Mouse (Mus musculus) hindbrain, postnatal 0 days (tissue): Measurements from ENCODE around the gene Exosc5. TPM values are rescaled to one million over a fixed set of nuclear protein-coding genes. Genes with fewer than 3 reads are reported as not detected.

Experiments
- ATAC-seq: fragments of 200-750 bp; cut with Nextera tagmentation; 2 replicates; pipeline ENCODE4 v1.8.0; 2017; ENCODE audit warnings: mild to moderate bottlenecking, moderate TSS enrichment, moderate library complexity
- DNase-seq: peaks from one replicate; pipeline ENCODE4 v3.0.0-alpha.2; 2015; ENCODE audit warnings: low spot score
- H3K27ac ChIP-seq: fragments of 300-500 bp; sonication (generic); 2 replicates; pipeline ENCODE4 v1.5.1; 2014; ENCODE audit warnings: mild to moderate bottlenecking
- H3K27me3 ChIP-seq: fragments of 300-500 bp; sonication (generic); 2 replicates; pipeline ENCODE4 v1.6.1; 2014; ENCODE audit warnings: low read length, mixed read lengths; ENCODE audit not compliant: insufficient read depth
- H3K36me3 ChIP-seq: fragments of 300-500 bp; sonication (generic); 2 replicates; pipeline ENCODE4 v1.6.1; 2014; ENCODE audit warnings: low read length, mixed read lengths; ENCODE audit not compliant: insufficient read depth
- H3K4me1 ChIP-seq: fragments of 300-500 bp; sonication (generic); 2 replicates; pipeline ENCODE4 v1.6.1; 2014; ENCODE audit warnings: antibody characterized with exemption, low read length, mixed read lengths; ENCODE audit not compliant: insufficient read depth
- H3K4me2 ChIP-seq: fragments of 300-500 bp; sonication (generic); 2 replicates; pipeline ENCODE4 v1.6.1; 2014; ENCODE audit warnings: low read depth, mild to moderate bottlenecking, low read length, moderate library complexity, mixed read lengths
- H3K4me3 ChIP-seq: fragments of 300-500 bp; sonication (generic); 2 replicates; pipeline ENCODE4 v1.5.1; 2014; ENCODE audit warnings: low read length
- H3K9ac ChIP-seq: fragments of 300-500 bp; sonication (generic); replicated peaks from 2 replicates; pipeline ENCODE4 v1.6.1; 2014; ENCODE audit warnings: mild to moderate bottlenecking, low read length, moderate library complexity, mixed read lengths
- H3K9me3 ChIP-seq: fragments of 300-500 bp; sonication (generic); 2 replicates; pipeline ENCODE4 v1.6.1; 2016; ENCODE audit warnings: low read length, mixed read lengths
- CTCF ChIP-seq: IDR thresholded peaks from 2 replicates; pipeline ENCODE4 v1.5.1; 2016; ENCODE audit warnings: antibody characterized with exemption, control low read depth, low read depth
- WGBS: fragments of 180-500 bp; shearing (Covaris S2); extraction: QIAGEN DNeasy Blood & Tissue Kit; methylation state at CpG from one replicate; pipeline ENCODE4 v1.1.7; 2014; 5-methylcytosine and 5-hydroxymethylcytosine counted together
- polyA plus RNA-seq: library from polyadenylated mRNA; unstranded; fragments of >200 nt; fragmentation: Nextera tagmentation; extraction: Ambion mirVana; gene quantifications from 2 replicates; pipeline ENCODE4 v1.2.1, GENCODE M21; 2015
- total RNA-seq: library from RNA; depleted of rRNA; stranded (reverse); fragments of >200 nt; gene quantifications from 2 replicates; pipeline ENCODE4 v1.2.3, GENCODE M21; 2014; rRNA removed

Gene Exosc5
- total RNA-seq (27.9 and 33.9 TPM in 2 replicates), polyA plus RNA-seq (36.5 and 39.2 TPM in 2 replicates)

- ATAC-seq, result peak; percentile 99
- H3K4me1 ChIP-seq, result peaks cover 4% of the 10 kb centered on the region; the same call in 1 of the 2 replicates
- peak; percentile 100 for DNase-seq
- no peak for TF ChIP-seq CTCF
- H3K9ac ChIP-seq, result peak within 1 kb of the TSS; percentile 73
- peak within 1 kb of the TSS; percentile 78 for H3K27ac ChIP-seq
- peak within 1 kb of the TSS; percentile 67 for H3K4me3 ChIP-seq
- H3K9me3 ChIP-seq, result no peaks in the 10 kb centered on the region
- H3K27me3 ChIP-seq, result no peaks in the 10 kb centered on the region
- no peaks in the 10 kb centered on the region; the same call in 1 of the 2 replicates for H3K36me3 ChIP-seq
- WGBS, result under 1% methylated on average over 50 of the region's 50 CpGs
- peak within 1 kb of the TSS; percentile 85 for H3K4me2 ChIP-seq
Measured at GRCm38 (mm10) chr7:25658657-25659472, at the start of gene Exosc5, which contains the start of gene Bckdha. Gene Exosc5, plus strand, starts transcription at chr7:25659164. Gene Bckdha, minus strand, starts transcription at chr7:25658981.

DNA sequence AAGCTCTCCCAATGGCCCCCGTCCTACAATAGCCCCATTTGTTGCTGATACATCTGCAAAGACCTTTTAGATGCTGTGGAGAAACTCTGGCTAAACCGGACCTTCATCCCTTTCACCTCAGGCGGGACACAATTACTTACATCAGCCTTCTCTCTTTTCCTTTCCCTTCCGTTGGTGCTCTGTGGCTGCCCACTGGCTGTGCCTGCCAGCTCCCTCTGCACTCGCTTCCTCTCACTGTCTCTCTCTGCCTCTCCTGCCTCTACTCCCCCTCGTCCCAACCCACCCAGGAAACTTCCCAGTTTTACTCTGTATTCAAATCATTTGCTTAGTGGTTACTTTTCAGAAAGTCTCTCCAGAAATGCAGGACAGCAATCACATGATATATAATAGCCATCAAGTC lies 48.9 kb upstream of the Exosc5 start:
- H3K27ac ChIP-seq, result no peak overlapping the region
- DNase-seq, result no peak
- no peaks in the 10 kb centered on the region for H3K4me1 ChIP-seq
- H3K9ac ChIP-seq, result no peak overlapping the region
- H3K9me3 ChIP-seq, result no peaks in the 10 kb centered on the region
- no peak overlapping the region for H3K4me3 ChIP-seq
- no peak for TF ChIP-seq CTCF
- H3K27me3 ChIP-seq, result no peaks in the 10 kb centered on the region
- no peaks in the 10 kb centered on the region for H3K36me3 ChIP-seq
- WGBS, result 40% methylated on average over 6 of the region's 6 CpGs
- no peak for ATAC-seq
- no peak overlapping the region for H3K4me2 ChIP-seq

GRCm38 (mm10) chr7:25611501-25611900 lies 47.5 kb upstream of the Exosc5 start:
- Histone ChIP-seq H3K27me3 (no peaks in the 10 kb centered on the region), H3K27ac (no peak overlapping the region), H3K4me1 (no peaks in the 10 kb centered on the region), H3K4me3 (no peak overlapping the region), H3K9ac (no peak overlapping the region), H3K36me3 (no peaks in the 10 kb centered on the region), H3K4me2 (no peak overlapping the region), H3K9me3 (no peaks in the 10 kb centered on the region)
- WGBS, result 51% methylated on average over 7 of the region's 7 CpGs
- TF ChIP-seq CTCF, result no peak
- no peak for DNase-seq
- no peak for ATAC-seq

DNA sequence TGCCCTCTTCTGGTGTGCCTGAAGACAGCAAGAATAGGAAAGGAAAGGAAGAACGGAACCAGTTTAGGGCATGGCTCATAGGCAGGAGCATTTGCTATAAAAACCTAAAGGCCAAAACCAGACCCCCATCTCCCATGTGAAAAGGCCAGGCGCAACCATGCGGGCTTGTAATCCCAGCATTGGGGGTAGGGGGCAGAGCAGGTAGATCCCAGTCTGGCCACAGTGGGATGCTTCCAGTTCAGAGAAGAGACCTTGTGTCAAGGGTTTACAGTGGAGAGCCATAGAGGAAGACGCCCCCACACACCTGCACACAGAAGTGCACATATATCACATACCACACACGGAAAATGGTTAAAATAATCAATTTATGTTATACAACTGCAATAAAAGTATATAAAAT lies 44.9 kb upstream of the Exosc5 start:
- 88% methylated on average over 5 of the region's 5 CpGs for WGBS
- H3K27me3 ChIP-seq, result no peaks in the 10 kb centered on the region
- ATAC-seq, result no peak

DNA sequence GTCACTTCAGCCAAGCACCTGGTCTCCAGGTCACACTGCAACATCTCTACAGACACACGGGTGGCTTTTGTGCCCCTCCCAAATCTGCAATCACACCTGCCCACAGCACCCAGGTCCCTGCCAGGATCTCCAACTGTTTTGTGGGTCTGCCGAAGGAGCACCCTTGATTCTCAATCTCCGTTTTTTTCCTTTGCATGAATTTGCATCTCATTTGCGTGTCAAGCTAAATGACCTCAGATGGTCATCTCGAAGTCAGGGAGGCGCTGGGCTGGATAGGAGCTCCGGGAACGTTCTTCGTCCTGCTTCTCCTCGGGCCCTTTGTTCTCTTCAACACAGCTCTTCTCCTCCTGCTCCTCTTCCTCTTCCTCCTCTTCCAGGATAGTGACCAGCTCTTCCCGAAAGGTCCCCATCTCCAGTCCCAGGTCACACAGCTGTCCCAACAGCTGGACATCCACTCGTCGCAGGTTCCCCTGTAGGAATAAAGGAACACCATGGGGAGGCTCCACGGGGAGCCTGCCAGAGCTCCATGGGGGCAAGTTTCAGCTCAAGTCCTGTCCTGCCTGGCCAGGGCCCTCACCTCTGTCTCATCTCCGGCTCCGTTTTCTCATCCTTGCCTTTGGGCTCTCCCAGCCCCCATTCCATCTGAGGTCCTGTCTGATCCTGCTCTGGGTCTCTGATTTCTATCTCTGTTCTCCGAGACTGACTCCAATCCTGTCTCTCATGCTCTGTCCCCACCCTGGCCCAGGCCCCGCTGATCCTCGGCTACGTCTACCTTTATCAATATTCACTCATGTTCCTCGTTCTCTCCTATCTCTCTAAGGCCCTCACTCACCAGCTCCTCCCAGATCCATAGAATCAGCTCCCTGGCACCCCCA lies 43.9 kb upstream of the Exosc5 start:
- no peak for TF ChIP-seq CTCF
- ATAC-seq, result no peak
- Histone ChIP-seq H3K9me3 (no peaks in the 10 kb centered on the region), H3K36me3 (no peaks in the 10 kb centered on the region), H3K9ac (no peak overlapping the region), H3K27ac (no peak overlapping the region), H3K4me3 (no peak overlapping the region), H3K4me1 (peaks cover 3% of the 10 kb centered on the region; the same call in 1 of the 2 replicates), H3K4me2 (no peak overlapping the region), H3K27me3 (no peaks in the 10 kb centered on the region)
- DNase-seq, result no peak
- 65% methylated on average over 21 of the region's 21 CpGs for WGBS

More for the DNA sequence above, 44.9 kb upstream of the Exosc5 start:
- no peak for DNase-seq
- H3K36me3 ChIP-seq, result no peaks in the 10 kb centered on the region
- no peak for TF ChIP-seq CTCF
- H3K9ac ChIP-seq, result no peak overlapping the region
- H3K4me3 ChIP-seq, result no peak overlapping the region
- H3K4me2 ChIP-seq, result no peak overlapping the region
- no peaks in the 10 kb centered on the region for H3K4me1 ChIP-seq
- no peak overlapping the region for H3K27ac ChIP-seq
- H3K9me3 ChIP-seq, result no peaks in the 10 kb centered on the region

DNA sequence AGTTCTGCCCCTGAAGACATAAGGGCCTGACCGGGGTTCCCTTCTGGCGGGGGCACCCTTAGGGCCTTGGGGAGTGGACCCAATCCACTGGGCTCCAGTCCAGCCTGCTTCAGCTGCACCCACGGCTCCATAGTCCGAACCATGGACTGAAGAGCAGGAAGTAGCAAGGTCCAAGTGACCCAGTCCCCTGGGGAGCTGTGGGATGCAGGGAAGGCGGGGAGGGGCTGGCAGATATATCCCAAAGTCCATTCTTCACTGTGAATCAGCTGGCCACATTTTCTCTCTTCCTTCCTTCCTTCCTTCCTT lies 43.3 kb upstream of the Exosc5 start, which contains the start of gene Erich4:
Gene Erich4 (minus strand): TSS at position 187 of the 306 bp plus-strand sequence.
- H3K4me1 ChIP-seq, result peaks cover 5% of the 10 kb centered on the region; the same call in 1 of the 2 replicates
- H3K36me3 ChIP-seq, result 0 out of 2 replicates have a peak, but pooled peaks cover 1% of the 10 kb centered on the region
- TF ChIP-seq CTCF, result no peak
- H3K9me3 ChIP-seq, result no peaks in the 10 kb centered on the region
- DNase-seq (no peak), ATAC-seq (no peak)
- WGBS, result 81% methylated on average over 5 of the region's 5 CpGs
- no peak within 1 kb of the TSS for H3K9ac ChIP-seq
- H3K27me3 ChIP-seq, result no peaks in the 10 kb centered on the region
- no peak within 1 kb of the TSS for H3K4me3 ChIP-seq
- no peak within 1 kb of the TSS for H3K27ac ChIP-seq
- no peak within 1 kb of the TSS for H3K4me2 ChIP-seq
